Mouse (Mus musculus) urinary bladder, adult 18-20 months (tissue): ENCODE measurements around the gene Bicdl1.

Experiments used
- DNase-seq, 2 experiments: peaks; one replicate each; pipeline ENCODE4 v3.0.0; 2022; ENCODE audit warnings: low spot score in 2 of 2, mixed read lengths in 2 of 2

Bicdl1 gene

GRCm38 (mm10) chr5:115726019-115726418 lies 5.4 kb downstream of the Bicdl1 start:
- no peak for DNase-seq

- DNase-seq = no peak
Measured at GRCm38 (mm10) chr5:115724422-115724821, 7.0 kb downstream of the Bicdl1 start.

GRCm38 (mm10) chr5:115722188-115722959 lies 9.0 kb downstream of the Bicdl1 start:
- DNase-seq = no peak

GRCm38 (mm10) chr5:115720761-115721160 lies 10.7 kb downstream of the Bicdl1 start:
- no peak for DNase-seq

GRCm38 (mm10) chr5:115717693-115718092 lies 13.7 kb downstream of the Bicdl1 start:
- DNase-seq = no peak

GRCm38 (mm10) chr5:115717106-115717505 lies 14.3 kb downstream of the Bicdl1 start:
- DNase-seq = no peak

- no peak for DNase-seq
Measured at GRCm38 (mm10) chr5:115716426-115716825, 15.0 kb downstream of the Bicdl1 start.

GRCm38 (mm10) chr5:115714761-115715160 lies 16.7 kb downstream of the Bicdl1 start:
- DNase-seq = no peak

GRCm38 (mm10) chr5:115712487-115712886 lies 18.9 kb downstream of the Bicdl1 start:
- no peak for DNase-seq

GRCm38 (mm10) chr5:115711636-115712419 lies 19.6 kb downstream of the Bicdl1 start:
- no peak for DNase-seq

- no peak for DNase-seq
Measured at GRCm38 (mm10) chr5:115710171-115710570, 21.2 kb downstream of the Bicdl1 start.

GRCm38 (mm10) chr5:115708930-115709329 lies 22.5 kb downstream of the Bicdl1 start:
- no peak for DNase-seq

GRCm38 (mm10) chr5:115701981-115702380 lies 29.4 kb downstream of the Bicdl1 start:
- no peak for DNase-seq

- no peak for DNase-seq
Measured at GRCm38 (mm10) chr5:115701215-115701614, 30.2 kb downstream of the Bicdl1 start.

GRCm38 (mm10) chr5:115696811-115697210 lies 34.6 kb downstream of the Bicdl1 start:
- no peak for DNase-seq

GRCm38 (mm10) chr5:115695191-115695770 lies 36.1 kb downstream of the Bicdl1 start:
- DNase-seq = no peak

- DNase-seq = no peak
Measured at GRCm38 (mm10) chr5:115693271-115693670, 38.1 kb downstream of the Bicdl1 start.

- DNase-seq = no peak
Measured at GRCm38 (mm10) chr5:115686716-115687115, 44.7 kb downstream of the Bicdl1 start.

- DNase-seq = no peak
Measured at GRCm38 (mm10) chr5:115685126-115685525, 46.3 kb downstream of the Bicdl1 start.

- no peak for DNase-seq
Measured at GRCm38 (mm10) chr5:115671846-115672245, 59.6 kb downstream of the Bicdl1 start.

GRCm38 (mm10) chr5:115670406-115670805 lies 61.0 kb downstream of the Bicdl1 start:
- no peak for DNase-seq

- DNase-seq = no peak
Measured at GRCm38 (mm10) chr5:115669974-115670373, 61.4 kb downstream of the Bicdl1 start.

GRCm38 (mm10) chr5:115668986-115669385 lies 62.4 kb downstream of the Bicdl1 start:
- no peak for DNase-seq
